Mouse (Mus musculus) kidney, embryonic 14.5 days (tissue): ENCODE measurements around the gene Utp4. TPM values are rescaled to one million over a fixed set of nuclear protein-coding genes. Genes with fewer than 3 reads are reported as not detected.
"Not testable (repeated sequence)": the region's sequence is repeated elsewhere in the genome, so short reads cannot be mapped to it uniquely, and the experiment has no call there.

Experiments
- ATAC-seq: fragments of 200-750 bp; cut with Nextera tagmentation; 2 replicates; pipeline ENCODE4 v1.8.0; 2017; ENCODE audit warnings: moderate number of reproducible peaks, mild to moderate bottlenecking, moderate TSS enrichment, moderate library complexity; ENCODE audit not compliant: low FRiP score, low TSS enrichment
- H3K27ac ChIP-seq: fragments of 300-500 bp; sonication (generic); 2 replicates; pipeline ENCODE4 v1.5.1; 2014; ENCODE audit warnings: low read depth, mild to moderate bottlenecking, low read length, moderate library complexity, mixed read lengths
- H3K27me3 ChIP-seq: fragments of 300-500 bp; sonication (generic); 2 replicates; pipeline ENCODE4 v1.6.1; 2014; ENCODE audit warnings: mild to moderate bottlenecking, low read length; ENCODE audit not compliant: control insufficient read depth, insufficient read depth
- H3K36me3 ChIP-seq: fragments of 300-500 bp; sonication (generic); 2 replicates; pipeline ENCODE4 v1.6.1; 2014; ENCODE audit warnings: low read length, mixed read lengths; ENCODE audit not compliant: control insufficient read depth, insufficient read depth
- H3K4me1 ChIP-seq: fragments of 300-500 bp; sonication (generic); 2 replicates; pipeline ENCODE4 v1.6.1; 2014; ENCODE audit warnings: low read length, mixed read lengths; ENCODE audit not compliant: control insufficient read depth, insufficient read depth
- H3K4me2 ChIP-seq: fragments of 300-500 bp; sonication (generic); replicated peaks from 2 replicates; pipeline ENCODE4 v1.6.1; 2014; ENCODE audit warnings: low read depth, mild to moderate bottlenecking, low read length
- H3K4me3 ChIP-seq: fragments of 300-500 bp; sonication (generic); 2 replicates; pipeline ENCODE4 v1.5.1; 2014; ENCODE audit warnings: mild to moderate bottlenecking, low read length
- H3K9ac ChIP-seq: fragments of 300-500 bp; sonication (generic); 2 replicates; pipeline ENCODE4 v1.6.1; 2014; ENCODE audit warnings: low read depth, mild to moderate bottlenecking, low read length, moderate library complexity
- H3K9me3 ChIP-seq: fragments of 300-500 bp; sonication (generic); 2 replicates; pipeline ENCODE4 v1.6.1; 2016; ENCODE audit warnings: low read length; ENCODE audit not compliant: control insufficient read depth
- WGBS: fragments of 180-500 bp; shearing (Covaris S2); extraction: QIAGEN DNeasy Blood & Tissue Kit; methylation state at CpG from one replicate; pipeline ENCODE4 v1.1.7; 2014; 5-methylcytosine and 5-hydroxymethylcytosine counted together
- polyA plus RNA-seq: library from polyadenylated mRNA; unstranded; fragments of >200 nt; fragmentation: Nextera tagmentation; extraction: Ambion mirVana; gene quantifications from 2 replicates; pipeline ENCODE4 v1.2.1, GENCODE M21; 2014

The Utp4 gene
- polyA plus RNA-seq, 1 experiment from 2014 or later: 92.6 TPM

DNA sequence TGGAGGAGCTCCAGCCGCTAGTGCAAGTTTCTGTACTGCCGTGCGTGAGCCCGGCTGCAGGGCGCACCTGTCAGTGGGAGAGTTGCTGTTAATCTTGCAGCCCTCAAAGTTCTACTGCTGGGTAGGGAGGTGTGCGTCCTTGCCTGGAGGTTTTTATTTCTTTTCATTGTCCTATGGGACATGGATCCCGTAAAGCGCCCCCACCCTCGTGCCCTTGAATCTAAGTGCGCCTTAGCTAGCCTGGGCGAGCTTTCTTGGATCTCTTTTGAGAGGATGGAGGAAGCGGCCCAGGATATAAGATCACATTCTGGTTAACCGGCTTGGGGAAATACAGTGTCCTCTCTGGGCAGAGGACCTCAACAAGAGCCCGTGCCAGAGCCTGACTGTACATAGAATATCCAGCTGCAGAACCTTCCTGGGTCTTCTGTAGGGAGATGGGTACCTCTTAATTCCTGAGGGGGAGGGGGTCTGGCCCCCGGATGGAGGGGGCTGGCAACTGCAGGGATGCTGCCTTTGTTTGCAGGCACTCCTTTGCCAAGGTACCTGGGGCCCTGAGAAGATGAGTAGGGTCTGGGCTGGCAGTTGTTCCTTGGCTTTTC is 22.0 kb upstream of the Utp4 start:
- H3K27me3 ChIP-seq: peaks cover 18% of the 10 kb centered on the region; the same call in 1 of the 2 replicates

DNA sequence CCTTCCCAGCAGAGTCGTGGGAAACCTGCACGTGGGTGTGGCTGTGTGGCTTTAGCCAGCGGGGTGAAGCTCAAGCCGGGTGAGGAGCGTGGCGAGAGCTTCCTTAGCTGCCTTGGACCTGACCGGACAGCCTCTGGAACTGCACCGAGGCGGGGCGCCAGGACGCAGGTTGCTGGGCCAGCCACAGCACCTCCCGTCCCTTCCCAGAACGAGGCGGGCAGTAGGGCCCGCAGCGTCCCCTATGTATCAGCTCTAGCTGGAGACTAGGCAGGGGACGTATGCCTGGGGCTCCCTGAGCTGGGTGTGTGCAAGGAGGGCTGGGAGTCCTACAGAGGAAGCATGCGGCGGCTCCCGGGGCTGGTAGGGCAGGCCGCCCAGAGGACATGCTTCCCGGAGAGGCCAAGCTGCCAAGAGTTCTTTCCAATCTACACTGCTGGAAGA is 21.5 kb upstream of the Utp4 start:
- H3K4me2 ChIP-seq: peak overlapping the region; percentile 98
- WGBS: 0% methylated on average over 22 of the region's 22 CpGs
- peak; percentile 57 for ATAC-seq
- peaks cover 20% of the 10 kb centered on the region for H3K4me1 ChIP-seq
- peaks cover 18% of the 10 kb centered on the region for H3K36me3 ChIP-seq
- peak overlapping the region; percentile 54 for H3K4me3 ChIP-seq
- H3K9me3 ChIP-seq: no peaks in the 10 kb centered on the region
- peak overlapping the region; percentile 60; the same call in 1 of the 2 replicates for H3K9ac ChIP-seq
- no peak overlapping the region for H3K27ac ChIP-seq
- peaks cover 18% of the 10 kb centered on the region; the same call in 1 of the 2 replicates for H3K27me3 ChIP-seq

More for the DNA sequence above, 22.0 kb upstream of the Utp4 start:
- peaks cover 20% of the 10 kb centered on the region for H3K4me1 ChIP-seq
- H3K9me3 ChIP-seq: no peaks in the 10 kb centered on the region
- H3K9ac ChIP-seq: peak overlapping the region; percentile 60; the same call in 1 of the 2 replicates
- peak overlapping the region; percentile 98 for H3K4me2 ChIP-seq
- WGBS: under 1% methylated on average over 15 of the region's 15 CpGs
- H3K4me3 ChIP-seq: peak overlapping the region; percentile 54
- peaks cover 13% of the 10 kb centered on the region for H3K36me3 ChIP-seq
- H3K27ac ChIP-seq: no peak overlapping the region
- ATAC-seq: peak; percentile 11

DNA sequence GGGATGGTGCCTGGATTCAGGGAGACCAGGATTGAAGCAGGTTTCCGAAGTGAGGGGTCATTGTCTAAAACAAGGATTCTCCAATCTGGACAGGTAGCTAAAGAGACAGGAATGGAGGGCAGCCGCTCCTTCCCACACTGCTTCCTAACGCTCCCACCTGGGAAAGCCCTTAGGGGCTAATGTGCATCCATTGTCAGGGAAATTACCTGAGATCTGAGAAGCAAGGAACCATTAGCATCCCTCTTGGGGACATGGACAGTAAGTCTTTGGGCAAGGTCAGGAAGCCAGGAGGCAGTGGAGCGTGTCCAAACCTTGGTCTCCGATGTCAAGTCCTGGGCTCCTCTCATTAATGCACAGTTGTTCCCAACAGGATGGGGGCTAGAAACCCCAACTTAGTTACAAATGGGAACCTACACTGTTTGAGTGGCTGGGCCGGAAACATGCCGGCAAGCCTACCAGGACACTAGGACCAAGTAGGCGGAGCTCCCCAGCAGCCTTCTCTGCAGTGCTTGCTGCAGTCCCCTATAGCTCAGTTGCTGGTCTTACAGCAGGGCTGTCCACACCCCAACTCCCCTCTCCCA is 20.9 kb upstream of the Utp4 start:
- H3K27me3 ChIP-seq: peaks cover 18% of the 10 kb centered on the region; the same call in 1 of the 2 replicates
- no peak; the same call in 1 of the 2 replicates for ATAC-seq
- 7% methylated on average over 8 of the region's 8 CpGs for WGBS
- no peaks in the 10 kb centered on the region for H3K9me3 ChIP-seq
- H3K36me3 ChIP-seq: peaks cover 23% of the 10 kb centered on the region
- H3K4me2 ChIP-seq: peak overlapping the region; percentile 98
- H3K9ac ChIP-seq: peak overlapping the region; percentile 60; the same call in 1 of the 2 replicates
- no peak overlapping the region for H3K27ac ChIP-seq
- H3K4me3 ChIP-seq: peak overlapping the region; percentile 54
- peaks cover 20% of the 10 kb centered on the region for H3K4me1 ChIP-seq

DNA sequence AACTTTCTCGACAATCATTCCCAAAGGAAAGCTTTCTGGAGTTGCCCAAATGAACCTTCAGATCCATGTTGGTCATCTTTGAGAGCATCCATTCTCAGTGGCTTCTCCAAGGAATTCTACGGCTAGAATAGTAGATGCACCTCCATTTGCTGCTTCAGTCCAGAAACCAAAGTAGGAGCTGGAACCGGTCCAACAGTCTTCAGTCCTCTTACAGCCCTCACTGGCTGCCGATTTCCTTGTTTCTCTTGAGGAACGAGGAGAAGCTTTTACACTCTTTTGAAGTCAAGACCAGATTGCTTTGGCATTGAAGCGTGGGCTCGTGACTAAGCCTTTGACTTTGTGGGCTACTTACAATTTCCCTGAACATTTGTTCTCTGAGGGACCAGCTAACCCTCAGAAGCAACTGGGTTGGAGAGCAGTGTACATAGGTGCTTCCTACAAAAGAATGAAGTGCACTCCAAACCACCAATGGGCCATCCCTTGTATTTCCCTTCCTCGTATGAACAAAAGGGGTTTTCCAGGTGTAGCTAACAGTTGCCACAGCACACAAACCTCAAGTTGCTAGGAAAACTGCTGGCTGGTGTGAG is 13.2 kb upstream of the Utp4 start:
- Histone ChIP-seq H3K4me3 (no peak overlapping the region), H3K4me2 (no peak overlapping the region), H3K27ac (no peak overlapping the region; the same call in 1 of the 2 replicates), H3K27me3 (no peaks in the 10 kb centered on the region), H3K9me3 (no peaks in the 10 kb centered on the region), H3K4me1 (no peaks in the 10 kb centered on the region), H3K9ac (no peak overlapping the region), H3K36me3 (peaks cover 85% of the 10 kb centered on the region)
- 91% methylated on average over 8 of the region's 8 CpGs for WGBS
- ATAC-seq: no peak

DNA sequence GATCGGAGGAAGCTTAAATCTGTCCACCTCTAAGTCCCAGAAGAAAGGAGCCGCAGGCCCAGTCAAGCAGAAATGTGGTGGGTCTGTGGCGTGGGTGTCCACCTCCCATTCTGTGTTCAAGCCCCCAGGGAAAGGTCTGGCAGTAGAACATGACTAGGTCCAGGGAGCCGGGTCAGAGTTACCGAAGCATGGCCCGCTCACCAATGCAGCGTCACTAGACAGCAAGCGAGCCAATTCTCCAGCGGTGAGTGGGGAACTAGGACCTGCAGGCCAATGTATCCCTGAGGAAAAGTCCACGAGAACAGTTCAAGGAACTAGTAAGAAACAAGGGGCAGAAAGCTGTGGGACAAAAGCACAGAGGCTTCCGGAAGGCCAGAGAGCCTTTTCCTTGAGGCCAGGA is 9.3 kb upstream of the Utp4 start:
- H3K4me3 ChIP-seq, H3K9ac ChIP-seq, H3K4me1 ChIP-seq, H3K27ac ChIP-seq, ATAC-seq, H3K4me2 ChIP-seq, H3K27me3 ChIP-seq, H3K9me3 ChIP-seq: not testable (repeated sequence)
- H3K36me3 ChIP-seq: peaks cover 77% of the 10 kb centered on the region
- WGBS: 87% methylated on average over 11 of the region's 11 CpGs

DNA sequence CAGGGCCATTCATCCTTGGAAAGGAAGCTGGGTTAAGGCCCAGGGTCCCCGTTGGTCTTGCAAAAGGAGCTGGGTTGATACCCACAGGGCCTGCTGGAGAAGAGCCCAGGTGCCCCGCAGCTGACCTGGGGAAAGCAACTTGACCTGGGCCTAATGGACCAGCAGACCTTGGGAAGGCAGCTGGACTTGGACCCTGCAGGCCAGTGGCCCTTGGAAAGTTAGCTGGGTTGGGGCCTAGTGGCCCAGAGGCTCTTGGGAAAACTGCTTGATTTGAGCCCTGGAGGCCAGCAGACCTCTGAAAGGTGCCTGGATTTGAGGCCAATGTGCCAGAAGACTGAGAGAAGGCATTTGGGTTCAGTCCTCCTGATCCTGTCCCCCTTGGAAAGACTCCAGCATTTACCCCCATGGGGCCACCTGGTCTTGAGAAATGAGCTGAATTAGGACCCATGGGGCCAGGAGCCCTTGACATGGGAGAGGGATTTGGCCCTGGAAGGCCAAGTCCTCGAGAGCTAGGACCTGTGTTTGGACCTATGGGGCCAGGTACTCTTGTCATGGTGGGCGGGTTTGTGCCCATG is 8.5 kb upstream of the Utp4 start:
- 98% methylated on average over 4 of the region's 4 CpGs for WGBS
- not testable (repeated sequence) for H3K27ac ChIP-seq, H3K9ac ChIP-seq, H3K4me1 ChIP-seq, H3K9me3 ChIP-seq, H3K4me3 ChIP-seq, H3K4me2 ChIP-seq, H3K27me3 ChIP-seq, ATAC-seq
- H3K36me3 ChIP-seq: peaks cover 69% of the 10 kb centered on the region

DNA sequence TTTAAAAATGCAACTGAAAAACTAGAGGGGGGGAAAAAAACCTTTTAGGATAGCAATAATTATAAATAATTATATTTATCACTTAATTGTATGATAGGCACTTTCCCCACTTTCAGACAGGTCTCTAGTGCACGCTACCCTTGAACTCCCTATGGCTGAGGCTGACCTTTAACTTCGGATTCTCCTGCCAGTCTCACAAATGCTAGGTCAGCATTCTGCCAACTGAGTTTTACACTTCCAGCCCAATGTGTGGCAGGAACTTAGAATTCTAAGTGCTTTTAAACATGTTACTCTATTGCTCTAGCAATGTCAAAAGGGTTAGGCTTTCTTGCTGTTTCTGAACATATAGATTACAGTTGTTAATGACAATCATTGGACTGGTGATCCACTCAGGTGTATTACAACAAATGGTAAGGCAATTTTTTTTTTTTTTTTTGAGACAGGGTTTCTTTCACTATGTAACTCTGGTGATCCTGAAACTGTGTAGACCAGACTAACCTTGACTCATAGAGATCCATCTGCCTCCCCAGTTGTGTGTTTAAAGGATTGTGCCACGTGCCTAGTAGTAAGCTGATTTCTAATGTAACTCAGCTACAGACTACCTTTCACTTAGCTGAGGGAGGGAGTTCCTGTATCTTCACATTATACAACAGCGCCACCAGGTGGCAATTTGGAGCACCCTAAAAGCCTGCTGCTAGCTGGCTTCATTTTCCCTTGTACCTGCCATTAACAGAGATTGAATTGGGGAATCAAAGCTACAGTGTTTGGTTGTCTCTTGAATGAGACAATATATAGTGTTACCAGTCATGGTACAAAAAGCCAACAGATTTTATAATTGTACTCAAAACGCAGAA is 5.9 kb upstream of the Utp4 start:
- no peaks in the 10 kb centered on the region for H3K9me3 ChIP-seq
- 47% methylated on average over 5 of the region's 5 CpGs for WGBS
- H3K4me2 ChIP-seq: no peak overlapping the region
- peaks cover 46% of the 10 kb centered on the region for H3K36me3 ChIP-seq
- ATAC-seq: no peak
- no peak overlapping the region for H3K27ac ChIP-seq
- no peak overlapping the region for H3K9ac ChIP-seq
- no peaks in the 10 kb centered on the region for H3K27me3 ChIP-seq
- peaks cover 14% of the 10 kb centered on the region for H3K4me1 ChIP-seq
- H3K4me3 ChIP-seq: no peak overlapping the region

DNA sequence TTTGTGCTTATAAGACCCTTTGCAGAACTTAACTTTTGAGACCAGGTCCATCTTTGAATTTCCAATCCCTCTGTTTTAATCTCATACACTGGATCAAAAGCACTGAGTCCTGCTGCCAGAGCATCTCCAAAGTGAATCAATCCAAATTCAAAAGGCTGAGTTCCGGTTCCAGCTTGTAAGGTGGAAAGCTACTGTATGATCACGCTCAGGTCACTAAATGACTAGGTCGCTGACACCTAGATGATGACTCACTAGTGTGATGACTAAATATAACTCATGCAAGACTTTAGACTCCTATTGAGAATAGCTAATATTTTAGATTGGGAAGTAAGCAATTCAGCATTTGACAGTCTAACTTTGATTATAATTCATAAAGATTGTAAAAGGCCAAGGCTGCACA is 4.6 kb upstream of the Utp4 start:
- WGBS: 87% methylated on average over 3 of the region's 3 CpGs
- no peak for ATAC-seq
- Histone ChIP-seq H3K27me3 (no peaks in the 10 kb centered on the region), H3K4me3 (no peak overlapping the region), H3K9ac (no peak overlapping the region), H3K4me1 (peaks cover 14% of the 10 kb centered on the region), H3K9me3 (no peaks in the 10 kb centered on the region), H3K36me3 (peaks cover 34% of the 10 kb centered on the region), H3K27ac (no peak overlapping the region), H3K4me2 (no peak overlapping the region)
